Mouse (Mus musculus) neural tube, embryonic 10.5 days (tissue): ENCODE data around the gene Plekhh3.

Source experiments
- DNase-seq: peaks from one replicate; pipeline ENCODE4 v3.0.0-alpha.2; 2017; ENCODE audit warnings: low spot score; ENCODE audit errors: extremely low spot score

Gene Plekhh3

DNA sequence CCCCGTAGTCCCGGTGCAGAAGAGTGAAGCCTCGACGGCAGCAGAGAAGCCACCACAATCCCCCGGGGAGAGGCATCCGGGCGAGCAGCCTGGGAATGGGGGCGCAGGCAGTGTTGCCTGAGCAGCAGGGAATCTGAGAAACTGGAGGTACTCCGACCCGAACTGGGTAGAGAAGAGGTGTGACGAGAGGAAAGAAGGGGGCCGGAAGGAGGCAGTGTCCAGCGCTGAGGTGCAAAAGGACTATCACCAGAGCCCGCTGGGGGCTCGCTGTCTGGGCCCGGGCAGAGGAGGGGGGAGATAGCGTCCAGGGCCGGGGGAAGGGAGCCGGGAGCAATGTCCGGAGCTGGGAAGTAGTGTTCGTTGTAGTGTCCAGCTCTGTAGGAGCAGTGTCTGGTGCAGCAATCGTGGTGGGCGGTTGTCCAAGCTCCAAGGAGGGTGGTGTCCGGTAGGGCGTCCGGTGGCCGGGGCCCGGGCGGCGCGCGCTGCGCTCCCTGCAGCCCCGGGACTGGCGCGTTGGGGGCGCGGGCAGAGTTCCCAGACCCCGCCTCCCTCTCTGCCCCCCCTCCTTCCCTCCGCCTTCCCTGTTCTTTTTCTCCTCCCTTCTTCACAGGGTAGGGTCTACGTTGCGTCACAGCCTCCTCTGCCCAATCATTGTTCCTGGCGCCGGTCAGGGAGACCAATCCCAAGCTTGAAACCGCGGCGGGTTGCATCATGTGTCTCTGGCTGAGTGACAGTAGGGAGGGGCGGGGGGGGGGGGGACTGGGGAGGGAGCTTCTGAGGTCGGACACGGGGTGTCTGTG lies at the start of gene Plekhh3:
Gene Plekhh3 (minus strand): TSS at position 541 of the 800 bp plus-strand sequence.
- peak; percentile 93 for DNase-seq

- DNase-seq: no peak
Measured at GRCm38 (mm10) chr11:101220853-101221252, 49.7 kb upstream of the Plekhh3 start.

DNA sequence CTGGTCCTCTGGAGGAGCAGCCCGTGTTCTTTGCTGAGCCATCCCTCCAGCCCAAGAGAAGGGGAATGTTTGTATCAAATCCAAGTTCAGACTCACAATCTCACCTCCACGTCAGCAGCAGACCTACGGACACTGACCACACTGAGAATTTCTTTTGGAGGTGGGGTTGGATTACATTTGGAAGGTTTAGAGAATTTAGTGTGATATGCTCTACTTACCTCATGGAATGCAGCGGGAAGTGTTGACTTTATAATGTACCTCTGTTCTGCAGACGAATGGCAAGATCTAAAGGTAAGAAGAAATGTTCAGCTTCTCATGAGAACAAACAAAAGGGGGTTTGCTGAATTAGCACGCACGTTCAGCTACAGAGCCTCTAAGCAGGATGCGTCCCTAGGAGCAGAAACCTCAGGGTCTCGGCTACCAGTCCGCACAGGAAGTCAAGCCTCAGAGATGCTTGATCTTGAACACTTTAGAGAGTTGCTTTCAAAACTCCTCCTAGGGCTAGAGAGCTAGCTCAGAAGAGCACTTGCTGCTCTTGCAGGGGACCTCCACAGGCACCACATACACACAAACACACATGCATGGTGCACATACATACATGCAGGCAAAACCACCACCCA lies 47.4 kb upstream of the Plekhh3 start:
- DNase-seq: no peak

DNA sequence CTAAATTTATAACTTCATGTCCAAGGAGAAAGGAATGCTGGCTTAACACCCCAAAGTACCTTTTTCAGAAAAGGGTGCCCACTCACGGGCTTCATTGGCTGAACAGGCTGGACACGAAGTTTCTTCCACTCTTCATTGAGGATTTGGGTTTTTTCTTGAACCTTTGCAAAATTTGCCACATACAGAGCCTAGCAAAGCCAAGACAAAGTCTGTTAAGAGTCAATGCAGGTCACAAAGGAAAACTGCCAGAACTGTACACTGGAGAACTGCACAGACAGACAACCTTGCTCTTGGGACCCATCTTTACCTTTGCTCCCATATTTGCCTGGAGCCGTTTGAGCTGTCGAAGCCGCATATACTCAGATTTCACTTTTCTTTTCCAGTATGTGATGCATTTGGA lies 45.8 kb upstream of the Plekhh3 start:
- DNase-seq: no peak

GRCm38 (mm10) chr11:101211970-101212369 lies 40.8 kb upstream of the Plekhh3 start:
- peak; percentile 36 for DNase-seq

GRCm38 (mm10) chr11:101200986-101201385 lies 29.8 kb upstream of the Plekhh3 start:
- no peak for DNase-seq

- DNase-seq: no peak
Measured at GRCm38 (mm10) chr11:101199555-101199954, 28.4 kb upstream of the Plekhh3 start.

GRCm38 (mm10) chr11:101196175-101196574 lies 25.0 kb upstream of the Plekhh3 start:
- DNase-seq: no peak

DNA sequence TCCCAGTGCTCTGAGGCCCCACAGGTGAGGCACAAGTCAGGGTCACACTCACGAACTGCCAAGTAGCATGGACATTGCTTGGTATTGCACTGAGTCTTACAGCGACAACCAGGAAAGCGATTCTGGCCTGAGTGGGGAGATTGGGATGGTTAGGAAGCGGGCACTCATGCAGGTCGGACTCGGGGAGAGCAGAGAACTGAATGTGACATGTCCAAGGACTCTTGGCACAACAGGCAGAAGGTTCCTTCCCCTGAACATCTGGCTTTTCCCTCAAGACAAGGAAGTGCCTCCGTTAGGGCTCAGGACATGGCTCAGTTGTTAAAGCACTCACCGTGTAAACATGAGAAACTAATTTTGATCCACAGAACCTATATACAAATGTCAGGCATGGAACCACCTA lies 24.4 kb upstream of the Plekhh3 start:
- DNase-seq: no peak

DNA sequence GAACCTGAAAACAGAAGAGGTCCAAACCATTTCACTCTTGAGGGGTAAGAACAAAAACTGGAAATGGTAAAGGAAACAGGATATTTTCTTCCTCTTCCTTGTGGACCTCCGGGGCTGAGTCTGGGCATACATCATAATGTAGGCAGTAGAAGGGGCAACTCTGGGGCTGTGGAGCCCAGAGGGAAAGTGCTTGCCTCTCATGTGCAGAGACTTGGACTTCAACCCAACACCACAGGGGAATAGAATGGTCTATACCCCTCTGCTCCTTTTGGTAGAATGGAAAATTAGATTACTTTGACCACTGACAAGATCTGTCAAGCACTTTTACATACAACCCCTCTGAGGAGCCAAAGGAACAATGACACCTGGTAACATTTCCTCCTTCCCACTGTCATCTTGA lies 23.9 kb upstream of the Plekhh3 start:
- DNase-seq: no peak

DNA sequence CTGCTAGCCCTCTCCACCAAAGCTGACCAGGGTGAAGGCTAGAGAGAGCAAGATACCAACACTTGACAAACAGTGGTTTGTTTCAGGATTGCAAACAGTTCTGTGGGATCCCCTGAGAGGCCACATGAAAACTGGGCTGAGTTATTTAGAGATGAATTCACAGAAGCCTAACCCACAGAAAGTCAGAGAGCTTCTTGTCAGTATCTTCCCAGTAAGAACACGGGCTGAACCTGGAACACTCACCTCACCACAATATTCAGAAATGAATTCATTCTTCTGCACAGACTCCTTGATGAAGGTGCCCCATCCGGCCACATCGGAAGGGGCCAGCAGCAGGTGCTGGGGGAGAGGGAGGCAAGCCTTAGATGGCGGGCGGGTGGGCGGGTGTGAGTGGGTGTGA lies 23.5 kb upstream of the Plekhh3 start:
- no peak for DNase-seq

- no peak for DNase-seq
Measured at GRCm38 (mm10) chr11:101194137-101194536, 23.0 kb upstream of the Plekhh3 start.

DNA sequence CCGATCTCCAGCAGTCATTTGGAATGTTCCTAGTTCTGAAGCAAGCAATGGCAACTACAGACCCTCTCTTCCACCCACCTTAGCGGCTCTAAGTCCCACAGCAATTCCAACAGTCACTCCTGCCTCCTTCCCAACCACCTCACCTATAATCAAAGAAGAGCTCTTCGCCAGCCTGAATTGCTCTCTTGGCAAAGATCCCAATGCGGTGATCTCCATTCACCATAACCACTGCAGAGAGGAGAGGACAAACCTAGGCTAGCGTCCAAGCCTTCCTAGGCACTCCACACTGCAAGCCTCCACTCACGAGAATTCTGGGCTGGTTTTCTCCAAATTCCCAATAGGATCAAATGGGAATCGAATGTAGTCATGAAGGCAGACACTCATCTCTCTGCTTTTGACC lies 21.9 kb upstream of the Plekhh3 start:
- no peak for DNase-seq

- DNase-seq: no peak
Measured at GRCm38 (mm10) chr11:101192646-101193045, 21.5 kb upstream of the Plekhh3 start.

DNA sequence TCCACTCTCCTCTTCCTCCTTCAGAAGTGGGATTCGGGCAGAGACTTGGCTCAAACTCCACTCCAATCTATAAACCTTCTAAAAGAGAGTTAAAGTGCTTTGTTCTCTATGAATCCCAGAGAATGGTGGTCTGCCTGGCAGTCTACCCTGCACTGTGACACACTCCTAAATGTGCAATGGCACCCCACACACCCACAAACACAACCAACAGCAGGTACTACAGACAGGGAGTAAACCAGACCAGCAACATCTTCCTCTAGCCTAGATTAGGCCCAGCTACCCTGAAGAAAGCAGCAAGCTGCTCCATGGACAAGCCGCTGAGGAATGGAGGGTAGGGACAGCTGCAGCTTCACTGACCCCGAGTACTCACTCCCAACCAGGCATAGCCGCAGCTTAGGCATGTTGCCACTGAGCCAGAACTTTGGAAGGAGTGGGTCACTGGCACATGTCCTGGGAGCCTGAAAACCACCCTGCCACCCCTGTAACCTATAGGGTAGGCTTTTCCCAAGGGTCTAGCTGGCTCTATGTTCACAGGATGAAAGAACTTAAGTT lies 20.8 kb upstream of the Plekhh3 start:
- DNase-seq: no peak

- no peak for DNase-seq
Measured at GRCm38 (mm10) chr11:101190913-101191907, 20.1 kb upstream of the Plekhh3 start.

GRCm38 (mm10) chr11:101190181-101190912 lies 19.2 kb upstream of the Plekhh3 start:
- DNase-seq: no peak

DNA sequence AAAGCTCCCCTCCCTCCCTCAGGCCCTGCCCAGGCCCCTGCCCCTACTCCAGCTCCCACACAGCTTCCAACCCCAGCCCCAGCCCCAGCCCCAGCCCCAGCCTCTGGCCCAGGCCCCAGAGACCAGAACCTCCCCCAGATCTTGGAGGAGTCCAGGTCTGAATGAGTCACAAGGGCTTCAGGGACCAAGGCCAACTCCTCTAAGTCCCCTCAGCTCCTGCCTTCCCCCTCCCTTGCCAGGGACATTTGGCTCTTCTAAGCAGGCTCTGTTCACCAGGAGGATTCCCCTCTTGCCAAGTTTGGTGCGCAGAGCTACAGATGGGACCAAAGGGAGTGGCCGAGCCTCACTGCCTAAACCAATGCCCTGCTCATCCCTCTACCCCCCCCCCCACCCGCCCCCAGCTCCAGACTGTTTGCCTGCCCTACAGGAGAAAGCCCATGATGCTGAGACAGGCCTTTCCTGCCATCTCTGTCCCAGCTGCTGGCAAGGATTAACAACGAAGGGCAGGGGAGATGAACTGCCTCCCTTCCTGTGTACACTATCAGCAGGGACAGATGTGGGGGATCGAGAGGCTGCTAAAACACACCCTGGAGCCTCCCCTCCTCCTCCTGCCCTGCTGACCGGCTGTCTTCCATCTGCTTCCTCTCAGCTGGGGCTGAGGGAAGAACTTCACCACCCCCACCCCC lies 18.5 kb upstream of the Plekhh3 start:
- peak; percentile 62 for DNase-seq

DNA sequence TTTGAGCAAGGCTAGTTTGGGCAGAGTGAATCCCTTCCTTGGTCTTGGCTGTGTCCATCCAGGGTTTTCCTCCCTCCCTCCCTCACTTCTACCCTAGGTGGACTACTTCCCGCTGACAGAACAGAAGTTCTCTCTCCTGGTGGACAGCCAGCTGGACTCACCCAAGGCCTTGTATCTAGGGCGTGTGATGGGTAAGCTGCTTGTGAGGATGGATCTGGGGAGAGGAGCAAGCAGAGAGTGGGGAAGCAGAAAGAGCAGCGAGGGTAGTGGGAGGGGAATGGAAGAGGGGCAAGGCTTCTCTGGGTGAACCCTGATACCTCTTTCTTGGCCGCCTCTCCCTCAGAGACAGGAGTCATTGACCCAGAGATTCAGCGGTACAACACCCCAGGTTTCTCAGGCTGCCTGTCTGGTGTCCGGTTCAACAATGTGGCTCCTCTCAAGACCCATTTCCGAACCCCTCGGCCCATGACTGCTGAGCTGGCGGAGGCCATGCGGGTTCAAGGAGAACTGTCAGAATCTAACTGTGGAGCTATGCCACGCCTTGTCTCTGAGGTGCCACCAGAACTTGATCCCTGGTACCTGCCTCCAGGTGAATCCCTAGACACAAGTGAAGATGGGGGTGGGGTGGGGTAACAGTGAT lies 17.1 kb upstream of the Plekhh3 start:
- DNase-seq: no peak

GRCm38 (mm10) chr11:101187541-101187940 lies 16.4 kb upstream of the Plekhh3 start:
- no peak for DNase-seq
